Comparison of ENCODE assay signal across 9 mouse cellular contexts in the genomic region with DNA sequence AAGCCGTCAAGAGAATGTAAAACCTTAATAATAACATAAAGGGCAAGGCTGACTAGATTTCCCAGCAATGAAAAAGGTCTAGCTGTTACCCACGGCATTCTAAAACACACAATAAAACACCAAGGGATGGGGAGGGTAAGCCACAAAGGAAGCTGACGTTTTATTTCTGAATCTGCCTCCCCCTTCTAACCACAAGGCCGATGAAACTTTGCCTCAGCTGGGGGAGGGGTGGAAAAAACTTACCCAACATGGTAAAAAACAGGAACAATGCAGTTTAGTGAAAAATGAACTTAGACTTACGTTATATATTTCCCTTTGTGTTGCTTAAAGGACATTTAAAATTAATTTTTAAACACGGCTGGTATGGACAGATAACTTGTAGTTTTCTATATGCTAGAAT. TPM values are rescaled to one million over a fixed set of nuclear protein-coding genes. Genes with fewer than 3 reads are reported as not detected.
DNase-seq lines count a peak whose midpoint lies in the region; ATAC-seq and TF ChIP-seq lines count a peak whose summit lies in the region.
"Had no signal": no experiment of that assay in that cellular context is flagged by ENCODE, and none has a peak within 500 bp of the region (broad histone marks: within the 10 kb centered on the region; RNA-seq: fewer than 3 reads in every experiment).

No protein-coding gene starts in this region.

- 46% methylated on average over 6 of the region's 6 CpGs for WGBS in forebrain, embryonic 16.5 days
- WGBS in midbrain, embryonic 14.5 days = 48% methylated on average over 6 of the region's 6 CpGs

- in situ Hi-C loops in CH12.LX (cut with MboI; ENCODE audit: low pct_ligation_motif_present, low pct_unique_long_range_greater_than_20kb, low sequenced_read_pairs) = no loop called here

- peaks cover 55% of the 10 kb centered on the region for H3K79me2 ChIP-seq in CH12.LX (replicated peaks; ENCODE audit: control insufficient read depth, extremely low read depth, insufficient read depth, poor library complexity, severe bottlenecking)

- no peaks in the 10 kb centered on the region for H3K9me3 ChIP-seq in CH12.LX (replicated peaks; ENCODE audit: low read length)
- H3K9me3 ChIP-seq in forebrain, embryonic 16.5 days (ENCODE audit: control insufficient read depth, low read length) = no peaks in the 10 kb centered on the region
- H3K9me3 ChIP-seq in midbrain, embryonic 14.5 days (ENCODE audit: control insufficient read depth, low read length) = no peaks in the 10 kb centered on the region
- H3K9me3 ChIP-seq: limb, embryonic 12.5 days had no signal

- dilution Hi-C loops in CH12.LX (cut with MboI; ENCODE audit: extremely low pct_ligation_motif_present, extremely low pct_unique_long_range_greater_than_20kb, low sequenced_read_pairs) = no loop called here

- ATAC-seq in forebrain, embryonic 16.5 days = no peak
- ATAC-seq in midbrain, embryonic 14.5 days (ENCODE audit: low FRiP score, low TSS enrichment) = no peak

- no peak for TF ChIP-seq POLR2A in CH12.LX (IDR thresholded peaks at IDR 0.05; ENCODE audit: low read depth, low read length)

- intact Hi-C loops in heart, postnatal 36 days (cut with DNase I) = loop anchor here (5.0 kb wide), 1 partner anchor 93 kb away; no protein-coding TSS in a partner anchor

- no peaks in the 10 kb centered on the region for H3K27me3 ChIP-seq in CH12.LX (replicated peaks)
- no peaks in the 10 kb centered on the region for H3K27me3 ChIP-seq in forebrain, embryonic 16.5 days (replicated peaks; ENCODE audit: control insufficient read depth, insufficient read depth, low read length)
- H3K27me3 ChIP-seq in midbrain, embryonic 14.5 days (ENCODE audit: control insufficient read depth, insufficient read depth, low read length) = no peaks in the 10 kb centered on the region
- H3K27me3 ChIP-seq: limb, embryonic 12.5 days had no signal

- TF ChIP-seq RAD21 in CH12.LX (IDR thresholded peaks at IDR 0.05; ENCODE audit: low read depth, low read length) = no peak; the same call in 1 of the 2 replicates

- H3K9ac ChIP-seq in CH12.LX (ENCODE audit: insufficient read depth, low read depth) = peak overlapping the region; percentile 66; the same call in 1 of the 2 replicates
- no peak overlapping the region for H3K9ac ChIP-seq in forebrain, embryonic 16.5 days (replicated peaks; ENCODE audit: low read depth, low read length)
- H3K9ac ChIP-seq in midbrain, embryonic 14.5 days (replicated peaks; ENCODE audit: low read length) = no peak overlapping the region
- H3K9ac ChIP-seq: limb, embryonic 12.5 days had no signal

- peak overlapping the region in 2 of 3 experiments; percentile 23 to 33 for H3K4me3 ChIP-seq in CH12.LX (replicated peaks in 1 of 3; ENCODE audit: low read depth in 2 of 3, low read length in 2 of 3, poor library complexity in 1 of 3)
- H3K4me3 ChIP-seq in forebrain, embryonic 16.5 days (replicated peaks; ENCODE audit: low read length) = no peak overlapping the region
- no peak overlapping the region for H3K4me3 ChIP-seq in midbrain, embryonic 14.5 days (replicated peaks; ENCODE audit: low read depth, low read length)
- H3K4me3 ChIP-seq: limb, embryonic 12.5 days had no signal

- peaks cover 12 to 30% of the 10 kb centered on the region in 2 experiments for H3K36me3 ChIP-seq in CH12.LX (replicated peaks in 1 of 2; ENCODE audit: control insufficient read depth in 1 of 2, insufficient read depth in 1 of 2, low read length in 1 of 2)
- no peaks in the 10 kb centered on the region for H3K36me3 ChIP-seq in forebrain, embryonic 16.5 days (ENCODE audit: control insufficient read depth, insufficient read depth)
- no peaks in the 10 kb centered on the region for H3K36me3 ChIP-seq in midbrain, embryonic 14.5 days (ENCODE audit: control insufficient read depth, insufficient read depth, low read length)
- H3K36me3 ChIP-seq: limb, embryonic 12.5 days had no signal

- peaks cover 2 to 64% of the 10 kb centered on the region in 2 experiments; a peak in 3 of 4 replicates for H3K4me1 ChIP-seq in CH12.LX (ENCODE audit: control insufficient read depth in 1 of 2, insufficient read depth in 2 of 2)
- no peaks in the 10 kb centered on the region for H3K4me1 ChIP-seq in forebrain, embryonic 16.5 days (replicated peaks; ENCODE audit: control insufficient read depth, insufficient read depth, low read length)
- no peaks in the 10 kb centered on the region for H3K4me1 ChIP-seq in midbrain, embryonic 14.5 days (ENCODE audit: control insufficient read depth, insufficient read depth, low read length)

- H3K27ac ChIP-seq in CH12.LX (ENCODE audit: insufficient read depth, low read depth) = peak overlapping the region; percentile 53; the same call in 1 of the 2 replicates
- H3K27ac ChIP-seq in forebrain, embryonic 16.5 days (ENCODE audit: low read length) = no peak overlapping the region
- no peak overlapping the region for H3K27ac ChIP-seq in midbrain, embryonic 14.5 days (replicated peaks; ENCODE audit: low read depth, low read length)
- H3K27ac ChIP-seq: limb, embryonic 12.5 days had no signal

- peak; percentile 17 to 51 for DNase-seq in adrenal gland, adult (ENCODE audit: inconsistent age in 2 of 2, low spot score in 1 of 2)
- DNase-seq in adrenal gland, adult 18-20 months (ENCODE audit: low spot score in 2 of 2) = no peak
- peak; percentile 92 for DNase-seq in CH12.LX (ENCODE audit: extremely low read depth)
- DNase-seq in heart, postnatal 36 days = peak; percentile 24 to 39
- peak; percentile 95 for DNase-seq in naive thymus-derived CD4-positive, alpha-beta T cell, adult 2 months (ENCODE audit: low read depth)
- no peak for DNase-seq in midbrain, embryonic 14.5 days
- DNase-seq in layer of hippocampus, adult 18-20 months (ENCODE audit: low spot score in 2 of 2) = no peak

- peak; percentile 96 for TF ChIP-seq EP300 in CH12.LX (IDR thresholded peaks at IDR 0.05; ENCODE audit: low read length)

- no peak for TF ChIP-seq CTCF in CH12.LX (conservative IDR thresholded peaks at IDR 0.05 in 1 of 2, IDR thresholded peaks at IDR 0.05 in 1 of 2; ENCODE audit: low read depth in 2 of 2, low read length in 2 of 2)

- H3K4me2 ChIP-seq in CH12.LX (ENCODE audit: insufficient read depth, low read depth, poor library complexity, severe bottlenecking) = peak overlapping the region; percentile 96
- H3K4me2 ChIP-seq in forebrain, embryonic 16.5 days (ENCODE audit: low read length) = no peak overlapping the region
- no peak overlapping the region for H3K4me2 ChIP-seq in midbrain, embryonic 14.5 days (ENCODE audit: low read length)
- H3K4me2 ChIP-seq: limb, embryonic 12.5 days had no signal

TF ChIP-seq in CH12.LX, 34 proteins besides CTCF, POLR2A, EP300 and RAD21 (continues in another document):
- TF ChIP-seq CHD1 (IDR thresholded peaks at IDR 0.05; ENCODE audit: low read depth, low read length) (peak; percentile 87; the same call in 1 of the 2 replicates), PAX5 (IDR thresholded peaks at IDR 0.05; ENCODE audit: low read length) (no peak), JUN (IDR thresholded peaks at IDR 0.05; ENCODE audit: insufficient read depth, low read depth, low read length) (peak; percentile 71), MAX (IDR thresholded peaks at IDR 0.05; ENCODE audit: low read length) (peak; percentile 57; the same call in 1 of the 2 replicates), ETS1 (conservative IDR thresholded peaks at IDR 0.05; ENCODE audit: low read depth, low read length) (peak; percentile 85), CHD2 (IDR thresholded peaks at IDR 0.05; ENCODE audit: low read length) (peak; percentile 96), JUND (conservative IDR thresholded peaks at IDR 0.05; ENCODE audit: low read depth, low read length) (peak; percentile 66; the same call in 1 of the 2 replicates), IRF4 (IDR thresholded peaks at IDR 0.05; ENCODE audit: low read depth, low read length) (peak; percentile 91), POLR2AphosphoS2 (IDR thresholded peaks at IDR 0.05; ENCODE audit: low read depth, low read length) (no peak), USF2 (conservative IDR thresholded peaks at IDR 0.05; ENCODE audit: low read depth, low read length) (no peak), RCOR1 (conservative IDR thresholded peaks at IDR 0.05; ENCODE audit: low read depth, low read length) (peak; percentile 56; the same call in 1 of the 2 replicates), ZKSCAN1 (IDR thresholded peaks at IDR 0.05; ENCODE audit: borderline replicate concordance, low read depth, low read length) (no peak), NELFE (IDR thresholded peaks at IDR 0.05; ENCODE audit: low read depth, low read length) (no peak), ELF1 (IDR thresholded peaks at IDR 0.05; ENCODE audit: low read depth, low read length) (peak; percentile 27; the same call in 1 of the 2 replicates), E2F4 (IDR thresholded peaks at IDR 0.05; ENCODE audit: insufficient replicate concordance, low read depth, low read length) (no peak), TBP (conservative IDR thresholded peaks at IDR 0.05; ENCODE audit: low read depth, low read length) (no peak), MAZ (IDR thresholded peaks at IDR 0.05; ENCODE audit: low read depth, low read length) (peak; percentile 93), ZC3H11A (IDR thresholded peaks at IDR 0.05; ENCODE audit: low read depth, low read length) (no peak), SIN3A (IDR thresholded peaks at IDR 0.05; ENCODE audit: low read length) (peak; percentile 91), MXI1 (IDR thresholded peaks at IDR 0.05; ENCODE audit: low read depth, low read length) (no peak), MYC (IDR thresholded peaks at IDR 0.05; ENCODE audit: low read depth, low read length) (peak; percentile 69), UBTF (IDR thresholded peaks at IDR 0.05; ENCODE audit: low read depth, low read length) (no peak), MAFK (IDR thresholded peaks at IDR 0.05; ENCODE audit: insufficient replicate concordance, low read length) (peak; percentile 84), TCF12 (IDR thresholded peaks at IDR 0.05; ENCODE audit: low read depth, low read length) (peak; percentile 68; the same call in 1 of the 2 replicates), ZMIZ1 (IDR thresholded peaks at IDR 0.05; ENCODE audit: low read depth, low read length) (no peak), KAT2A (IDR thresholded peaks at IDR 0.05; ENCODE audit: insufficient replicate concordance, low read length) (0 out of 2 replicates have a peak, but pooled peaks have one; percentile 20), ZNF384 (IDR thresholded peaks at IDR 0.05; ENCODE audit: low read depth, low read length) (peak; percentile 67)

RNA-seq across cellular contexts. Expression of gene Stk17b, which starts 11.0 kb away (rescaled TPM):
- total RNA-seq in adrenal gland, adult 18-20 months (2021) = 10 to 100 TPM; 13.3 to 17.6 TPM
- total RNA-seq in CH12.LX (2012; rRNA removed) (25.2 and 27.7 TPM in 2 replicates), CH12.LX (2014; rRNA removed) (58.6 and 70.5 TPM in 2 replicates)
- polyA plus RNA-seq in CH12.LX (2012; ENCODE audit: insufficient read length, low read depth) = 42.9 and 46.3 TPM in 2 replicates
- total RNA-seq in heart, postnatal 36 days (2021) = 10 to 100 TPM; 11.0 to 11.6 TPM
- polyA plus RNA-seq in forebrain, embryonic 16.5 days (2015; fragmentation: Nextera tagmentation; extraction: Ambion mirVana) = 4.9 and 6.0 TPM in 2 replicates
- polyA plus RNA-seq in midbrain, embryonic 14.5 days (2014; fragmentation: Nextera tagmentation; extraction: Ambion mirVana) = 3.2 and 5.5 TPM in 2 replicates
- 1 to 10 TPM; 2.6 to 5.3 TPM for total RNA-seq in layer of hippocampus, adult 18-20 months (2021)

Comparison
In these comparisons a context has a peak if more than half of its experiments do, and no peak if none do; other contexts are left out.
1. DNase-seq: peak in adrenal gland, adult (2 of 2), CH12.LX (single experiment), heart, postnatal 36 days (2 of 2) and naive thymus-derived CD4-positive, alpha-beta T cell, adult 2 months (single experiment); none in adrenal gland, adult 18-20 months (0 of 2), midbrain, embryonic 14.5 days (single experiment) and layer of hippocampus, adult 18-20 months (0 of 2).
2. H3K4me3 ChIP-seq: peak in CH12.LX (2 of 3); none in forebrain, embryonic 16.5 days (single experiment) and midbrain, embryonic 14.5 days (single experiment).